In genomic region chr5:72972934-72973333, GRCm38 (mm10) we compare ENCODE assay signal across 13 mouse cellular contexts. TPM values are rescaled to one million over a fixed set of nuclear protein-coding genes. Genes with fewer than 3 reads are reported as not detected.
DNase-seq lines count a peak whose midpoint lies in the region; ATAC-seq and TF ChIP-seq lines count a peak whose summit lies in the region.
"Had no signal": no experiment of that assay in that cellular context is flagged by ENCODE, and none has a peak within 500 bp of the region (broad histone marks: within the 10 kb centered on the region; RNA-seq: fewer than 3 reads in every experiment).

No protein-coding gene starts in this region.

- H3K36me3 ChIP-seq in hindbrain, embryonic 16.5 days (ENCODE audit: control insufficient read depth, insufficient read depth, low read length), result peaks cover 10% of the 10 kb centered on the region
- peaks cover 44% of the 10 kb centered on the region for H3K36me3 ChIP-seq in hindbrain, embryonic 12.5 days
- peaks cover 3% of the 10 kb centered on the region; the same call in 1 of the 2 replicates for H3K36me3 ChIP-seq in ES-Bruce4 (ENCODE audit: control insufficient read depth, insufficient read depth, low read length, poor library complexity, severe bottlenecking)
- H3K36me3 ChIP-seq in midbrain, embryonic 14.5 days (ENCODE audit: control insufficient read depth, insufficient read depth, low read length), result peaks cover 51% of the 10 kb centered on the region

- no peaks in the 10 kb centered on the region for H3K27me3 ChIP-seq in hindbrain, embryonic 16.5 days (replicated peaks; ENCODE audit: control insufficient read depth, insufficient read depth, low read length)
- no peaks in the 10 kb centered on the region for H3K27me3 ChIP-seq in hindbrain, embryonic 12.5 days
- no peaks in the 10 kb centered on the region for H3K27me3 ChIP-seq in ES-Bruce4 (ENCODE audit: control insufficient read depth, insufficient read depth, low read length, poor library complexity, severe bottlenecking)
- H3K27me3 ChIP-seq in midbrain, embryonic 14.5 days (ENCODE audit: control insufficient read depth, insufficient read depth, low read length), result no peaks in the 10 kb centered on the region
- H3K27me3 ChIP-seq: embryonic facial prominence, embryonic 15.5 days had no signal

- TF ChIP-seq POLR2A in ES-Bruce4 (IDR thresholded peaks at IDR 0.05; ENCODE audit: insufficient read depth, low read length), result no peak

- peak; percentile 13 for TF ChIP-seq CTCF in ES-Bruce4 (IDR thresholded peaks at IDR 0.05; ENCODE audit: low read depth, low read length)

- peak; percentile 17 for DNase-seq in NIH3T3 (ENCODE audit: low read depth)
- DNase-seq in midbrain, embryonic 14.5 days, result peak; percentile 50
- DNase-seq in MN1 (ENCODE audit: low spot score), result no peak
- no peak for DNase-seq in cerebellum, postnatal 14 days
- DNase-seq: adrenal gland, adult 2 months; cerebellum, adult 11 months had no signal

- no peak overlapping the region for H3K4me3 ChIP-seq in hindbrain, embryonic 16.5 days (ENCODE audit: low read length)
- H3K4me3 ChIP-seq in hindbrain, embryonic 12.5 days, result no peak overlapping the region
- no peak overlapping the region for H3K4me3 ChIP-seq in ES-Bruce4 (ENCODE audit: low read depth, low read length)
- H3K4me3 ChIP-seq in midbrain, embryonic 14.5 days (replicated peaks; ENCODE audit: low read depth, low read length), result no peak overlapping the region
- H3K4me3 ChIP-seq: embryonic facial prominence, embryonic 15.5 days had no signal

- TF ChIP-seq EP300 in ES-Bruce4 (IDR thresholded peaks at IDR 0.05; ENCODE audit: insufficient read depth, low read depth, low read length), result no peak

- no peaks in the 10 kb centered on the region for H3K9me3 ChIP-seq in hindbrain, embryonic 16.5 days (ENCODE audit: control insufficient read depth, low read length)
- H3K9me3 ChIP-seq in hindbrain, embryonic 12.5 days (replicated peaks), result no peaks in the 10 kb centered on the region
- H3K9me3 ChIP-seq in ES-Bruce4 (replicated peaks; ENCODE audit: control insufficient read depth, insufficient read depth, low read length, poor library complexity, severe bottlenecking), result no peaks in the 10 kb centered on the region
- no peaks in the 10 kb centered on the region for H3K9me3 ChIP-seq in midbrain, embryonic 14.5 days (ENCODE audit: control insufficient read depth, low read length)
- H3K9me3 ChIP-seq: embryonic facial prominence, embryonic 15.5 days had no signal

- no peak overlapping the region for H3K4me2 ChIP-seq in hindbrain, embryonic 16.5 days (ENCODE audit: low read length)
- no peak overlapping the region for H3K4me2 ChIP-seq in hindbrain, embryonic 12.5 days (replicated peaks)
- no peak overlapping the region for H3K4me2 ChIP-seq in midbrain, embryonic 14.5 days (ENCODE audit: low read length)
- H3K4me2 ChIP-seq: embryonic facial prominence, embryonic 15.5 days; liver, embryonic 11.5 days had no signal

- WGBS in hindbrain, embryonic 16.5 days, result 60% methylated on average over 5 of the region's 5 CpGs
- 68% methylated on average over 5 of the region's 5 CpGs for WGBS in hindbrain, embryonic 12.5 days
- WGBS in midbrain, embryonic 14.5 days, result 38% methylated on average over 5 of the region's 5 CpGs

- peak; percentile 53; the same call in 1 of the 2 replicates for ATAC-seq in hindbrain, embryonic 16.5 days
- ATAC-seq in hindbrain, embryonic 12.5 days (ENCODE audit: low FRiP score), result no peak
- no peak for ATAC-seq in midbrain, embryonic 14.5 days (ENCODE audit: low FRiP score, low TSS enrichment)

- no peak overlapping the region for H3K27ac ChIP-seq in hindbrain, embryonic 16.5 days (ENCODE audit: low read depth, low read length)
- H3K27ac ChIP-seq in hindbrain, embryonic 12.5 days, result no peak overlapping the region
- H3K27ac ChIP-seq in ES-Bruce4 (ENCODE audit: insufficient read depth, low read length), result no peak overlapping the region
- H3K27ac ChIP-seq in midbrain, embryonic 14.5 days (replicated peaks; ENCODE audit: low read depth, low read length), result peak overlapping the region; percentile 27; the same call in 1 of the 2 replicates
- H3K27ac ChIP-seq: embryonic facial prominence, embryonic 15.5 days had no signal

- no peaks in the 10 kb centered on the region for H3K4me1 ChIP-seq in hindbrain, embryonic 16.5 days (ENCODE audit: control insufficient read depth, insufficient read depth, low read depth, low read length)
- 0 out of 2 replicates have a peak, but pooled peaks cover 4% of the 10 kb centered on the region for H3K4me1 ChIP-seq in hindbrain, embryonic 12.5 days
- H3K4me1 ChIP-seq in ES-Bruce4 (ENCODE audit: control insufficient read depth, insufficient read depth, low read length), result no peaks in the 10 kb centered on the region
- H3K4me1 ChIP-seq in midbrain, embryonic 14.5 days (ENCODE audit: control insufficient read depth, insufficient read depth, low read length), result no peaks in the 10 kb centered on the region
- H3K4me1 ChIP-seq: embryonic facial prominence, embryonic 15.5 days had no signal

- no peak overlapping the region for H3K9ac ChIP-seq in hindbrain, embryonic 16.5 days (ENCODE audit: low read depth, low read length)
- no peak overlapping the region for H3K9ac ChIP-seq in hindbrain, embryonic 12.5 days
- H3K9ac ChIP-seq in ES-Bruce4 (ENCODE audit: low read depth, poor library complexity, severe bottlenecking), result no peak overlapping the region
- H3K9ac ChIP-seq in midbrain, embryonic 14.5 days (replicated peaks; ENCODE audit: low read length), result no peak overlapping the region
- H3K9ac ChIP-seq: embryonic facial prominence, embryonic 15.5 days had no signal

RNA-seq across cellular contexts. Expression of gene Gm10135, which starts 1.6 kb away (rescaled TPM):
- polyA plus RNA-seq in hindbrain, embryonic 16.5 days (2015; fragmentation: Nextera tagmentation; extraction: Ambion mirVana), result not detected in 2 replicates
- not detected in 2 replicates for polyA plus RNA-seq in hindbrain, embryonic 12.5 days (2016; fragmentation: Nextera tagmentation; extraction: Ambion mirVana)
- polyA plus RNA-seq in ES-Bruce4 (2011; ENCODE audit: insufficient read depth, insufficient read length, low read depth, missing spikeins), result not detected in 2 replicates
- not detected in 2 replicates for polyA plus RNA-seq in midbrain, embryonic 14.5 days (2014; fragmentation: Nextera tagmentation; extraction: Ambion mirVana)
- polyA plus RNA-seq: adrenal gland, adult 2 months; embryonic facial prominence, embryonic 15.5 days; heart, embryonic 16.5 days; kidney, embryonic 16.5 days; liver, embryonic 11.5 days had no signal

RNA-seq across cellular contexts. Expression of gene Slc10a4, which starts 33.7 kb away (rescaled TPM):
- 35.5 and 41.4 TPM in 2 replicates for polyA plus RNA-seq in hindbrain, embryonic 16.5 days (2015; fragmentation: Nextera tagmentation; extraction: Ambion mirVana)
- 24.8 and 25.5 TPM in 2 replicates for polyA plus RNA-seq in hindbrain, embryonic 12.5 days (2016; fragmentation: Nextera tagmentation; extraction: Ambion mirVana)
- polyA plus RNA-seq in ES-Bruce4 (2011; ENCODE audit: insufficient read depth, insufficient read length, low read depth, missing spikeins), result not detected in 2 replicates
- polyA plus RNA-seq in midbrain, embryonic 14.5 days (2014; fragmentation: Nextera tagmentation; extraction: Ambion mirVana), result 23.2 and 23.6 TPM in 2 replicates

RNA-seq across cellular contexts. Expression of gene Slain2, which starts 58.8 kb away (rescaled TPM):
- 12.6 and 14.2 TPM in 2 replicates for polyA plus RNA-seq in hindbrain, embryonic 16.5 days (2015; fragmentation: Nextera tagmentation; extraction: Ambion mirVana)
- 27.7 and 30.9 TPM in 2 replicates for polyA plus RNA-seq in hindbrain, embryonic 12.5 days (2016; fragmentation: Nextera tagmentation; extraction: Ambion mirVana)
- polyA plus RNA-seq in ES-Bruce4 (2011; ENCODE audit: insufficient read depth, insufficient read length, low read depth, missing spikeins), result 40.8 and 48.4 TPM in 2 replicates
- polyA plus RNA-seq in midbrain, embryonic 14.5 days (2014; fragmentation: Nextera tagmentation; extraction: Ambion mirVana), result 20.2 and 25.9 TPM in 2 replicates

Comparison
In these comparisons a context has a peak if more than half of its experiments do, and no peak if none do; other contexts are left out.
1. DNase-seq: peak in NIH3T3 (single experiment) and midbrain, embryonic 14.5 days (single experiment); none in MN1 (single experiment) and cerebellum, postnatal 14 days (0 of 2).
2. RNA of gene Slc10a4, which starts 33.7 kb away (polyA plus RNA-seq): 35.5 to 41.4 TPM in hindbrain, embryonic 16.5 days, 24.8 to 25.5 TPM in hindbrain, embryonic 12.5 days and 23.2 to 23.6 TPM in midbrain, embryonic 14.5 days; not detected in ES-Bruce4; every median in the first group is over 10 times any median in the second.